13 mouse cellular contexts compared by ENCODE assay signal in genomic region chr8:116633470-116634150, GRCm38 (mm10).
A peak's percentile ranks its signal among the peaks of the same experiment; 100 is the strongest.
DNase-seq lines count a peak whose midpoint lies in the region; TF ChIP-seq lines count a peak whose summit lies in the region.
"Had no signal": no experiment of that assay in that cellular context is flagged by ENCODE, and none has a peak within 500 bp of the region (broad histone marks: within the 10 kb centered on the region; RNA-seq: fewer than 3 reads in every experiment).

No protein-coding gene starts in this region.

- no peaks in the 10 kb centered on the region for H3K9me3 ChIP-seq in CH12.LX (replicated peaks; ENCODE audit: low read length)
- H3K9me3 ChIP-seq: lung, embryonic 15.5 days; midbrain, embryonic 15.5 days had no signal

- intact Hi-C loops in heart, postnatal 10 days (cut with DNase I): no loop called here

- H3K4me1 ChIP-seq in CH12.LX (ENCODE audit: control insufficient read depth in 1 of 2, insufficient read depth in 2 of 2): peaks cover 41 to 80% of the 10 kb centered on the region in 2 experiments
- H3K4me1 ChIP-seq in kidney, adult 2 months (ENCODE audit: control insufficient read depth, insufficient read depth, low read length): no peaks in the 10 kb centered on the region; the same call in 1 of the 2 replicates
- H3K4me1 ChIP-seq: lung, embryonic 15.5 days; midbrain, embryonic 15.5 days had no signal

- peak; percentile 27; the same call in 1 of the 2 replicates for TF ChIP-seq POLR2A in CH12.LX (IDR thresholded peaks at IDR 0.05; ENCODE audit: low read depth, low read length)
- TF ChIP-seq POLR2A in kidney, adult 2 months (IDR thresholded peaks at IDR 0.05; ENCODE audit: low read depth, low read length): no peak

- H3K9ac ChIP-seq in CH12.LX (ENCODE audit: insufficient read depth, low read depth): peak overlapping the region; percentile 62; the same call in 1 of the 2 replicates
- H3K9ac ChIP-seq: lung, embryonic 15.5 days; midbrain, embryonic 15.5 days had no signal

- no peak for TF ChIP-seq RAD21 in CH12.LX (IDR thresholded peaks at IDR 0.05; ENCODE audit: low read depth, low read length)

- no peak for TF ChIP-seq CTCF in CH12.LX (conservative IDR thresholded peaks at IDR 0.05 in 1 of 2, IDR thresholded peaks at IDR 0.05 in 1 of 2; ENCODE audit: low read depth in 2 of 2, low read length in 2 of 2)
- no peak for TF ChIP-seq CTCF in kidney, adult 2 months (conservative IDR thresholded peaks at IDR 0.05; ENCODE audit: insufficient read depth, insufficient read length, low read depth, low read length)

- H3K27ac ChIP-seq in CH12.LX (ENCODE audit: insufficient read depth, low read depth): peak overlapping the region; percentile 96
- no peak overlapping the region for H3K27ac ChIP-seq in kidney, adult 2 months (ENCODE audit: insufficient read depth, low read depth, low read length)
- H3K27ac ChIP-seq: kidney, postnatal 0 days; lung, embryonic 15.5 days; midbrain, embryonic 15.5 days had no signal

- DNase-seq in A20 (ENCODE audit: low read depth, low spot score) (peak; percentile 95), CH12.LX (ENCODE audit: extremely low read depth) (peak; percentile 93)
- DNase-seq in cerebellum, adult 9-11 months: peak; percentile 80
- DNase-seq in natural killer cell, adult 2 months (ENCODE audit: low spot score in 2 of 2): peak; percentile 14 to 75
- no peak for DNase-seq in kidney, adult 2 months
- no peak for DNase-seq in c-Kit-positive CD71-positive TER-119-positive erythroid progenitor cells, embryonic 14.5 days (ENCODE audit: low spot score)
- no peak for DNase-seq in heart, postnatal 10 days
- DNase-seq: embryo, embryonic 11 days; heart, postnatal 4 days; thymus, postnatal 25 days had no signal

- peaks cover 0 to 1% of the 10 kb centered on the region in 2 experiments for H3K36me3 ChIP-seq in CH12.LX (replicated peaks in 1 of 2; ENCODE audit: control insufficient read depth in 1 of 2, insufficient read depth in 1 of 2, low read length in 1 of 2)
- H3K36me3 ChIP-seq in kidney, adult 2 months (ENCODE audit: control insufficient read depth, insufficient read depth, low read length): no peaks in the 10 kb centered on the region
- H3K36me3 ChIP-seq: lung, embryonic 15.5 days; midbrain, embryonic 15.5 days had no signal

- peak; percentile 91 for TF ChIP-seq EP300 in CH12.LX (IDR thresholded peaks at IDR 0.05; ENCODE audit: low read length)

- peak overlapping the region; percentile 91 for H3K4me2 ChIP-seq in CH12.LX (ENCODE audit: insufficient read depth, low read depth, poor library complexity, severe bottlenecking)
- H3K4me2 ChIP-seq: lung, embryonic 15.5 days; midbrain, embryonic 15.5 days had no signal

- 68% methylated on average over 10 of the region's 10 CpGs for WGBS in kidney, adult 2 months

- in situ Hi-C loops in CH12.LX (cut with MboI; ENCODE audit: low pct_ligation_motif_present, low pct_unique_long_range_greater_than_20kb, low sequenced_read_pairs): no loop called here

- no peaks in the 10 kb centered on the region for H3K79me2 ChIP-seq in CH12.LX (replicated peaks; ENCODE audit: control insufficient read depth, extremely low read depth, insufficient read depth, poor library complexity, severe bottlenecking)

- H3K4me3 ChIP-seq in CH12.LX (replicated peaks in 1 of 3; ENCODE audit: low read depth in 2 of 3, low read length in 2 of 3, poor library complexity in 1 of 3): no peak overlapping the region
- H3K4me3 ChIP-seq in kidney, adult 2 months (ENCODE audit: insufficient read depth, low read depth, low read length): no peak overlapping the region
- H3K4me3 ChIP-seq: lung, embryonic 15.5 days; midbrain, embryonic 15.5 days had no signal

- dilution Hi-C loops in CH12.LX (cut with MboI; ENCODE audit: extremely low pct_ligation_motif_present, extremely low pct_unique_long_range_greater_than_20kb, low sequenced_read_pairs): no loop called here

- H3K27me3 ChIP-seq in CH12.LX (replicated peaks): no peaks in the 10 kb centered on the region
- no peaks in the 10 kb centered on the region for H3K27me3 ChIP-seq in kidney, adult 2 months (replicated peaks; ENCODE audit: control insufficient read depth, insufficient read depth, low read length)
- H3K27me3 ChIP-seq: lung, embryonic 15.5 days; midbrain, embryonic 15.5 days had no signal

TF ChIP-seq in CH12.LX, 34 proteins besides CTCF, POLR2A, EP300 and RAD21:
- peak; percentile 82 for TF ChIP-seq ETS1 (conservative IDR thresholded peaks at IDR 0.05; ENCODE audit: low read depth, low read length)
- TF ChIP-seq MAZ (IDR thresholded peaks at IDR 0.05; ENCODE audit: low read depth, low read length): peak; percentile 75; the same call in 1 of the 2 replicates
- TF ChIP-seq CHD2 (IDR thresholded peaks at IDR 0.05; ENCODE audit: low read length): peak; percentile 89
- TF ChIP-seq MYC (IDR thresholded peaks at IDR 0.05; ENCODE audit: low read depth, low read length): peak; percentile 94
- peak; percentile 92 for TF ChIP-seq MAX (IDR thresholded peaks at IDR 0.05; ENCODE audit: low read length)
- TF ChIP-seq PAX5 (IDR thresholded peaks at IDR 0.05; ENCODE audit: low read length): no peak
- no peak for TF ChIP-seq USF1 (IDR thresholded peaks at IDR 0.05; ENCODE audit: low read depth, low read length)
- TF ChIP-seq HCFC1 (IDR thresholded peaks at IDR 0.05; ENCODE audit: low read depth, low read length): peak; percentile 24; the same call in 1 of the 2 replicates
- TF ChIP-seq MEF2A (IDR thresholded peaks at IDR 0.05; ENCODE audit: borderline replicate concordance, low read depth, low read length): peak; percentile 86
- peak; percentile 93 for TF ChIP-seq IRF4 (IDR thresholded peaks at IDR 0.05; ENCODE audit: low read depth, low read length)
- TF ChIP-seq GABPA (IDR thresholded peaks at IDR 0.05; ENCODE audit: insufficient replicate concordance, low read depth, low read length): no peak
- TF ChIP-seq JUN (IDR thresholded peaks at IDR 0.05; ENCODE audit: insufficient read depth, low read depth, low read length): no peak
- no peak for TF ChIP-seq NELFE (IDR thresholded peaks at IDR 0.05; ENCODE audit: low read depth, low read length)
- TF ChIP-seq ELF1 (IDR thresholded peaks at IDR 0.05; ENCODE audit: low read depth, low read length): peak; percentile 42; the same call in 1 of the 2 replicates
- no peak for TF ChIP-seq ZC3H11A (IDR thresholded peaks at IDR 0.05; ENCODE audit: low read depth, low read length)
- TF ChIP-seq POLR2AphosphoS2 (IDR thresholded peaks at IDR 0.05; ENCODE audit: low read depth, low read length): no peak
- TF ChIP-seq TBP (conservative IDR thresholded peaks at IDR 0.05; ENCODE audit: low read depth, low read length): 0 out of 2 replicates have a peak, but pooled peaks have one; percentile 23
- peak; percentile 5; the same call in 1 of the 2 replicates for TF ChIP-seq SMC3 (IDR thresholded peaks at IDR 0.05; ENCODE audit: low read depth, low read length)
- no peak for TF ChIP-seq JUND (conservative IDR thresholded peaks at IDR 0.05; ENCODE audit: low read depth, low read length)
- no peak for TF ChIP-seq ZKSCAN1 (IDR thresholded peaks at IDR 0.05; ENCODE audit: borderline replicate concordance, low read depth, low read length)
- TF ChIP-seq BHLHE40 (IDR thresholded peaks at IDR 0.05; ENCODE audit: low read depth, low read length): peak; percentile 88
- TF ChIP-seq TCF12 (IDR thresholded peaks at IDR 0.05; ENCODE audit: low read depth, low read length): peak; percentile 85
- TF ChIP-seq ZNF384 (IDR thresholded peaks at IDR 0.05; ENCODE audit: low read depth, low read length): peak; percentile 92
- no peak for TF ChIP-seq ZMIZ1 (IDR thresholded peaks at IDR 0.05; ENCODE audit: low read depth, low read length)
- no peak for TF ChIP-seq NRF1 (IDR thresholded peaks at IDR 0.05; ENCODE audit: low read depth, low read length)
- TF ChIP-seq MXI1 (IDR thresholded peaks at IDR 0.05; ENCODE audit: low read depth, low read length): peak; percentile 61; the same call in 1 of the 2 replicates
- no peak for TF ChIP-seq USF2 (conservative IDR thresholded peaks at IDR 0.05; ENCODE audit: low read depth, low read length)
- TF ChIP-seq SIN3A (IDR thresholded peaks at IDR 0.05; ENCODE audit: low read length): peak; percentile 55; the same call in 1 of the 2 replicates
- TF ChIP-seq E2F4 (IDR thresholded peaks at IDR 0.05; ENCODE audit: insufficient replicate concordance, low read depth, low read length): no peak
- no peak for TF ChIP-seq MAFK (IDR thresholded peaks at IDR 0.05; ENCODE audit: insufficient replicate concordance, low read length)
- TF ChIP-seq CHD1 (IDR thresholded peaks at IDR 0.05; ENCODE audit: low read depth, low read length): no peak
- no peak for TF ChIP-seq RCOR1 (conservative IDR thresholded peaks at IDR 0.05; ENCODE audit: low read depth, low read length)
- TF ChIP-seq UBTF (IDR thresholded peaks at IDR 0.05; ENCODE audit: low read depth, low read length): no peak
- no peak for TF ChIP-seq KAT2A (IDR thresholded peaks at IDR 0.05; ENCODE audit: insufficient replicate concordance, low read length)

Comparison
In these comparisons a context has a peak if more than half of its experiments do, and no peak if none do; other contexts are left out.
1. DNase-seq: peak in A20 (single experiment), CH12.LX (single experiment), cerebellum, adult 9-11 months (single experiment) and natural killer cell, adult 2 months (2 of 2); none in kidney, adult 2 months (single experiment), c-Kit-positive CD71-positive TER-119-positive erythroid progenitor cells, embryonic 14.5 days (single experiment) and heart, postnatal 10 days (0 of 2).